Mouse (Mus musculus): ENCODE data around the gene Coch. TPM values are rescaled to one million over a fixed set of nuclear protein-coding genes. Genes with fewer than 3 reads are reported as not detected.
"Not testable (repeated sequence)": the region's sequence is repeated elsewhere in the genome, so short reads cannot be mapped to it uniquely, and the experiment has no call there.

The Coch gene
- total RNA-seq (2021) = 10 to 100 TPM; 28.0 to 28.9 TPM
- long read RNA-seq, experiment 1, transcript Coch-201 (12 exons, 2,456 nt) = major isoform, 18 of 35 reads
- long read RNA-seq, experiment 1, transcript Coch-202 (11 exons, 2,681 nt) = minor isoform, 7 of 35 reads
- long read RNA-seq, experiment 1, partial matches to known transcripts = 2 of 35 reads
- long read RNA-seq, experiment 1, other reads (novel, unspliced or antisense) = 8 of 35 reads
- long read RNA-seq, experiment 2, transcript Coch-201 (12 exons, 2,456 nt) = major isoform, 24 of 36 reads
- long read RNA-seq, experiment 2, partial matches to known transcripts = 3 of 36 reads
- long read RNA-seq, experiment 2, other reads (novel, unspliced or antisense) = 6 of 36 reads

GRCm38 (mm10) chr12:51593229-51594029, at the start of gene Coch:
Gene Coch (plus strand): TSS chr12:51593341.
- peak; percentile 12 to 37 for DNase-seq (ENCODE audit: low spot score in 2 of 2)

GRCm38 (mm10) chr12:51543402-51543960, 49.7 kb upstream of the Coch start:
- DNase-seq (ENCODE audit: low spot score in 2 of 2) = no peak

- DNase-seq (ENCODE audit: low spot score in 2 of 2) = no peak
These were observed 38.1 kb upstream of the Coch start for GRCm38 (mm10) chr12:51555041-51555440.

GRCm38 (mm10) chr12:51561416-51561815, 31.7 kb upstream of the Coch start:
- DNase-seq (ENCODE audit: low spot score in 2 of 2) = no peak

- no peak for DNase-seq (ENCODE audit: low spot score in 2 of 2)
These were observed 25.9 kb upstream of the Coch start for GRCm38 (mm10) chr12:51567225-51567624.

GRCm38 (mm10) chr12:51569472-51569871, 23.7 kb upstream of the Coch start:
- DNase-seq (ENCODE audit: low spot score in 2 of 2) = no peak

GRCm38 (mm10) chr12:51569944-51570343, 23.2 kb upstream of the Coch start:
- no peak for DNase-seq (ENCODE audit: low spot score in 2 of 2)

GRCm38 (mm10) chr12:51572651-51573050, 20.5 kb upstream of the Coch start:
- no peak for DNase-seq (ENCODE audit: low spot score in 2 of 2)

- not testable (repeated sequence) for DNase-seq (ENCODE audit: low spot score in 2 of 2)
These were observed 15.3 kb upstream of the Coch start for GRCm38 (mm10) chr12:51577816-51578215.

- no peak for DNase-seq (ENCODE audit: low spot score in 2 of 2)
These were observed 3.9 kb upstream of the Coch start for GRCm38 (mm10) chr12:51589263-51589662.

- DNase-seq (ENCODE audit: low spot score in 2 of 2) = no peak
These were observed 1.2 kb upstream of the Coch start for GRCm38 (mm10) chr12:51591921-51592320.

GRCm38 (mm10) chr12:51592888-51593228, 283 bp upstream of the Coch start:
- no peak for DNase-seq (ENCODE audit: low spot score in 2 of 2)

- peak in 1 of 2 experiments; percentile 6 for DNase-seq (ENCODE audit: low spot score in 2 of 2)
These were observed 909 bp downstream of the Coch start for GRCm38 (mm10) chr12:51594030-51594470.

- DNase-seq (ENCODE audit: low spot score in 2 of 2) = no peak
These were observed 10.2 kb downstream of the Coch start for GRCm38 (mm10) chr12:51603306-51603705.

GRCm38 (mm10) chr12:51606138-51606537, 13.0 kb downstream of the Coch start:
- DNase-seq (ENCODE audit: low spot score in 2 of 2) = no peak

- DNase-seq (ENCODE audit: low spot score in 2 of 2) = no peak
These were observed 19.2 kb downstream of the Coch start for GRCm38 (mm10) chr12:51612361-51612760.

GRCm38 (mm10) chr12:51620572-51620971, 27.4 kb downstream of the Coch start:
- no peak for DNase-seq (ENCODE audit: low spot score in 2 of 2)

- no peak for DNase-seq (ENCODE audit: low spot score in 2 of 2)
These were observed 28.0 kb downstream of the Coch start for GRCm38 (mm10) chr12:51621161-51621560.

GRCm38 (mm10) chr12:51622670-51623365, 29.7 kb downstream of the Coch start:
- no peak for DNase-seq (ENCODE audit: low spot score in 2 of 2)

- DNase-seq (ENCODE audit: low spot score in 2 of 2) = no peak
These were observed 30.2 kb downstream of the Coch start for GRCm38 (mm10) chr12:51623366-51623694.

GRCm38 (mm10) chr12:51633481-51633880, 40.3 kb downstream of the Coch start:
- DNase-seq (ENCODE audit: low spot score in 2 of 2) = no peak

GRCm38 (mm10) chr12:51636260-51636659, 43.1 kb downstream of the Coch start:
- no peak for DNase-seq (ENCODE audit: low spot score in 2 of 2)

Measured in left cerebral cortex, adult 18-20 months (tissue).